Mouse (Mus musculus) stomach, postnatal 0 days (tissue): Measurements from ENCODE around the gene Rreb1.

Experiments
- CTCF ChIP-seq: IDR thresholded peaks from 2 replicates; pipeline ENCODE4 v1.5.1; 2016; ENCODE audit warnings: antibody characterized with exemption, low read depth, mild to moderate bottlenecking, moderate library complexity
- EP300 ChIP-seq: optimal IDR thresholded peaks from 2 replicates; pipeline ENCODE3; 2016; ENCODE audit warnings: antibody characterized with exemption

- TF ChIP-seq CTCF (no peak), EP300 (no peak)
These were observed 65.0 kb downstream of the Rreb1 start for GRCm38 (mm10) chr13:37843241-37843640.
